Mouse (Mus musculus): ENCODE measurements around the gene Kansl1.

DNA sequence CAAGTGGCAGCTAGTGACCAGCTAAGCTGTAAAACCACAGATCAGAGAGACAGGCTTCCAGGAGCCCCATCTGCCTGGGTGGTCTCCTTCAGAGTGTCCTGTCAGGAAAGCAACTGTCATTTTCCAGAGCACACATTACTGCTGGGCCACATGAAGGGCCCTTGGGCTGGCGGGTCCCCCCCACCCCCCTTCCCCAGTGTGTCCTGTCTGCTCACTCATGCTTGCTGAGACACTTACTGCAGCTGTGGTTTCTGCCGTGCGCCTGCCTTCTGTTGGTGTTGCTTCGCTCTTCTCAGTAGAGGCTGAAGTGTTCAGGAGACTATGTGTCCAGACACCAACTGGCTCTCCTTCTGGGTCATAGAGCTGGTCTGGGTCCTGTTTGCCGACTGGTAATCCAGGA, 148.2 kb downstream of the Kansl1 start:
- no peak for TF ChIP-seq CTCF (IDR thresholded peaks at IDR 0.05; ENCODE audit: low read depth, low read length)
- TF ChIP-seq POLR2A (IDR thresholded peaks at IDR 0.05; ENCODE audit: borderline replicate concordance, low read depth, low read length): no peak

All from bone marrow macrophage, adult 2 months (primary cell).